Mouse (Mus musculus) gastrocnemius, adult 18-20 months (tissue): ENCODE measurements around the gene Olfr1166. TPM values are rescaled to one million over a fixed set of nuclear protein-coding genes. Genes with fewer than 3 reads are reported as not detected.
"Not testable (repeated sequence)": the region's sequence is repeated elsewhere in the genome, so short reads cannot be mapped to it uniquely, and the experiment has no call there.

Source experiments
- DNase-seq: peaks from one replicate; pipeline ENCODE4 v3.0.0; 2021; ENCODE audit warnings: low spot score
- long read RNA-seq, 2 experiments: library from polyadenylated mRNA; stranded (forward); transcript quantifications; one replicate each; pipeline ENCODE4 v2.0.0; 2021
- total RNA-seq, 2 experiments: library from RNA; stranded (reverse); gene quantifications; 2 replicates each; pipeline ENCODE4 v1.2.3; 2021

Olfr1166 gene
- not detected for total RNA-seq
- long read RNA-seq, experiment 1: 0 reads
- long read RNA-seq, experiment 2: 0 reads

DNA sequence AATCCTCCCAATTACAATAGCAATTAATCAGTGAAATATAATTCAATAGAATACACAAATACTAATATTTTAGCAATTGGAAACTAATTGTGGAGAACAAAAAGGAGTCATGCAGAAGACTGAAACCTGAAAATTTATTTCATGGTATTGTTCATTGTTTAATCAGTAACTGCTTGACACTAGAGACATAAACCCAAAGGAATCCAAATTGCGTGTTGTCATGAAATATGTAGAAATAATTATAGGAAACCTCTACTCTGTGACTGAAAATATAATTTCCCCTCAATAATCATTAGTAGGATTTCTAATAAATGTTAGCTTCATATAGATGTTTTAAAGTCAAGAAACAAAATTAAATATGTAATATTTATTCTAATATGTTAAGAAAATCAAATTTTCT lies at the start of gene Olfr1166:
Gene Olfr1166, minus strand, starts transcription at position 101 of the 400 bp plus-strand sequence.
- DNase-seq: no peak

DNA sequence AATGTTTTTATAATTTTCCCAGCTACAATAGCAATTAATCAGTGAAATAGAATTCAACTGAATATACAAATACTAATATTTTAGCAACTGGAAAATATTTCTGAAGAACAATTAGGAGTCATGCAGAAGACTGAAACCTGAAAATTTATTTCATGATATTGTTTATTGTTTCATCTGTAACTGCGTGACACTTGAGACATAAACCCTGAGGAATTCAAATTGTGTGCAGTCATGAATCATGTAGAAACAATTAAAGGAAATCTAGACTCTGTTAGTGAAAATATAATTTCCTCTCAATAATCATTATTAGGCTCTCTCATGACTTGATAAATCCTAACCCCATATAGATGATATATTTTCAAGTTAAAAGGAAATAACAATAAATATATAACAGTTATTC lies 27.0 kb upstream of the Olfr1166 start, which contains the start of gene Olfr1167:
Gene Olfr1167, minus strand, starts transcription at position 101 of the 400 bp plus-strand sequence.
- not testable (repeated sequence) for DNase-seq

DNA sequence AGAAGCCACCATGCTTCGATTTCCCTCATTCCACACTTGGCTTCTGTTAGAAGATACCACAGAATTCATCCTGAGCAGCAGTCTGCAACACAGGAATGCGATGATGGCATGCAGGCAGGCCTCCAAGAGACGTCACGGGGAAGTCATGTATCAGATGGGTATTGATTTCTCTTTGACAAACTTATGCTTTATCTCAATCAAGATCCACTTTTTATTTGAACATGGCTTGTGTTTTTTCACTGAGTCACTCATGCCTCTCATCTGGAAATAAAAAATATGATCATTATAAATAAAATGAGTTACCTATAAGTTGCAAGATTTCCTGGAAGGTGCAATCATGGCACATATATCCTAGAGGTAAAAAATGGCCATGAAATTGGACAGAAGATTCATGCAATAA lies 34.2 kb downstream of the Olfr1166 start, which contains the start of gene Olfr1164:
Gene Olfr1164, minus strand, starts transcription at position 101 of the 400 bp plus-strand sequence.
- DNase-seq: no peak

Other genes starting within 250 kb of the Olfr1166 start
- not detected for gene Olfr1153, start 233.3 kb downstream of the Olfr1166 start, total RNA-seq
- not detected for gene Olfr1154, start 223.1 kb downstream of the Olfr1166 start, total RNA-seq
- gene Olfr1155, start 183.1 kb downstream of the Olfr1166 start, total RNA-seq: not detected
- not detected for gene Olfr1156, start 175.2 kb downstream of the Olfr1166 start, total RNA-seq
- not detected for gene Olfr1157, start 160.0 kb downstream of the Olfr1166 start, total RNA-seq
- gene Olfr74, start 153.6 kb downstream of the Olfr1166 start, total RNA-seq: not detected
- gene Olfr1158, start 138.2 kb downstream of the Olfr1166 start, total RNA-seq: not detected
- not detected for gene Olfr1160, start 120.0 kb downstream of the Olfr1166 start, total RNA-seq
- not detected for gene Olfr1161, start 105.5 kb downstream of the Olfr1166 start, total RNA-seq
- gene Olfr73, start 90.6 kb downstream of the Olfr1166 start, total RNA-seq: not detected
- gene Olfr1162, start 77.1 kb downstream of the Olfr1166 start, total RNA-seq: not detected
- not detected for gene Olfr1163, start 56.4 kb downstream of the Olfr1166 start, total RNA-seq
- gene Olfr1164, start 34.3 kb downstream of the Olfr1166 start, total RNA-seq: not detected
- gene Olfr1167, start 26.9 kb upstream of the Olfr1166 start, total RNA-seq: not detected
- gene Olfr1168, start 53.6 kb upstream of the Olfr1166 start, total RNA-seq: not detected
- gene Olfr1170, start 100.1 kb upstream of the Olfr1166 start, total RNA-seq: not detected
- not detected for gene Olfr1173, start 151.6 kb upstream of the Olfr1166 start, total RNA-seq
- gene Olfr1174-ps, start 186.9 kb upstream of the Olfr1166 start, total RNA-seq: not detected
- not detected for gene Olfr1175-ps, start 198.9 kb upstream of the Olfr1166 start, total RNA-seq
- gene Olfr1176, start 208.4 kb upstream of the Olfr1166 start, total RNA-seq: not detected
- not detected for gene Olfr1177-ps, start 218.2 kb upstream of the Olfr1166 start, total RNA-seq